Mouse (Mus musculus): ENCODE data around the gene Tmem246. TPM values are rescaled to one million over a fixed set of nuclear protein-coding genes. Genes with fewer than 3 reads are reported as not detected.

Gene Tmem246
- total RNA-seq (2014; rRNA removed; ENCODE audit: low replicate concordance) (56.4 and 110 TPM in 2 replicates), polyA plus RNA-seq (2015; fragmentation: Nextera tagmentation; extraction: Ambion mirVana) (54.5 and 56.5 TPM in 2 replicates)

DNA sequence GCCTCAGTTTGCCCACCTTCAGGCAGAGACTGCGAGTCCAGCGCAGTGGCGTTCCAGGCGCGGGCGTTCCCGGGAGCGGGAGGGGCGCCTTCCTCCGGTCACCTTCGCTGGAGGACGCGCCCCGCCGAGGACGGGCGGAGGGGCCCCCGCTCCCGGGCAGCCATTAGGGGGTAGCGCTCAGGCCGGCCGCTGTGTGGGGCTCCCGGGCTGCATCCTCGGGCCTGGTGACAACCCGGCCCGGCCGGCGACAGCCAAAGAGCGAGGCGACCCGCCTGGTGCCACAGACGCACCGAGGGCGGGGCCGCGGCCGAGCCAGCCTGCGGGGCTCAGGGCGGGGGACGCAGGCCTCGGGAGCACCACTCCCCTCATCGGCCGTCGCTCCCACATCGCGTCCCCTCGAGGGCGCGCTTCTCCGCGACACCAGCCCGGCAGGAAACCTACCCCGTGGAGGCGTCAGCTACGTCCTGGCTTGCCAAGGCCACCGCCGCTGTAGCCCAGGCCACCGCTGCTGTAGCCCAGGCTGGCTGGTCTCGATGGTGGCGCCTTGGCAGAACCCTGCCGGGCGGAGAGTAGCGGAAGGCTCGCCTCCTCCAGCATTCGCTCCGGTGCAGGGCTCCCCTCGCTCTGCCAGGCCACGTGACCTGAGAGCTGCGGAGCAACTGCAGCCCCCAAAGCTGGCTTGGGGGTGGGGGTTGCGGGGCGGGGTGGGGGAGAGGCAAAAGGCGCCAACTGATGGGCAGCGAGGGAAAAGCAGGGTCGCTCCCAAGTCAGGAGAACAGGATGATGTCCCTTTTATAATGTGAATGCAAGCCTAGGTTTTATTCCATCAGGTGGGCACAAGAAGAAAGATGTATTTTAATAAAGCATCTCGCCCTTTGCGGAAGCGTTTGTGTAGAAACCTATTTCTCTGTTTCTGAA, at the start of gene Tmem246:
Gene Tmem246 (minus strand): TSS at position 694 of the 918 bp plus-strand sequence.
- H3K4me2 ChIP-seq (ENCODE audit: low read depth, low read length), result peak within 1 kb of the TSS; percentile 87
- no peaks in the 10 kb centered on the region for H3K36me3 ChIP-seq (replicated peaks; ENCODE audit: control insufficient read depth, insufficient read depth, low read length)
- peak; percentile 91 for ATAC-seq (ENCODE audit: insufficient read depth, low read depth)
- no peaks in the 10 kb centered on the region for H3K9me3 ChIP-seq (replicated peaks; ENCODE audit: control insufficient read depth, low read length)
- H3K27ac ChIP-seq (ENCODE audit: low read depth), result peak within 1 kb of the TSS; percentile 91
- 0% methylated on average over 75 of the region's 77 CpGs for WGBS
- peak; percentile 60 for DNase-seq (ENCODE audit: low spot score)
- H3K9ac ChIP-seq (replicated peaks; ENCODE audit: low read depth, low read length), result peak within 1 kb of the TSS; percentile 96
- no peaks in the 10 kb centered on the region for H3K27me3 ChIP-seq (ENCODE audit: control insufficient read depth, insufficient read depth, low read length)
- TF ChIP-seq EP300 (IDR thresholded peaks at IDR 0.05; ENCODE audit: low read depth) (no peak), CTCF (IDR thresholded peaks at IDR 0.05; ENCODE audit: low read depth) (no peak)
- H3K4me3 ChIP-seq (ENCODE audit: low read depth, low read length), result peak within 1 kb of the TSS; percentile 96
- H3K4me1 ChIP-seq (ENCODE audit: control insufficient read depth, insufficient read depth), result peaks cover 4% of the 10 kb centered on the region; the same call in 1 of the 2 replicates

DNA sequence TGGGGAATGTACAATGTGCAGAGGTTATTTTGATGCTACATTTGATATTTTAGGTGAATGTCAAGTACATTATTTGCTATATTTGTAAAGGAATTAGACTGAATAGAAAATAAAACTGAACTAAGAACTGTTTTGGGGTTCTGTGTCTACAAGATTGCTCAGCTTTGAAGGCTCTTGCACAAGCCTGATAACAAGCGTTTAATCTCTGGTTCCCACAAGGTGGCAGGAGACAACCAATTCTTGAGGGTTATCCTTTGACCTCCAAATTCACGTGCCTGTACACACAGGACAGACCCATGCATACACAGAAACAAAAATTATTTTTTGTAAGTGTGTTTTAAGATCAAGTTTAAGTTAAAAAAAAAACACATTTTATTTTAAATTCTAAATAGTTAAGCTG, 42.2 kb upstream of the Tmem246 start:
- ATAC-seq (ENCODE audit: insufficient read depth, low read depth) (no peak), DNase-seq (ENCODE audit: low spot score) (no peak)
- no peak overlapping the region for H3K4me3 ChIP-seq (ENCODE audit: low read depth, low read length)
- no peaks in the 10 kb centered on the region for H3K27me3 ChIP-seq (ENCODE audit: control insufficient read depth, insufficient read depth, low read length)
- TF ChIP-seq CTCF (IDR thresholded peaks at IDR 0.05; ENCODE audit: low read depth) (no peak), EP300 (IDR thresholded peaks at IDR 0.05; ENCODE audit: low read depth) (no peak)
- no peaks in the 10 kb centered on the region for H3K9me3 ChIP-seq (replicated peaks; ENCODE audit: control insufficient read depth, low read length)
- no peak overlapping the region for H3K9ac ChIP-seq (replicated peaks; ENCODE audit: low read depth, low read length)
- no peaks in the 10 kb centered on the region for H3K4me1 ChIP-seq (ENCODE audit: control insufficient read depth, insufficient read depth)
- 34% methylated on average over 2 of the region's 2 CpGs for WGBS
- H3K4me2 ChIP-seq (ENCODE audit: low read depth, low read length), result no peak overlapping the region
- H3K27ac ChIP-seq (ENCODE audit: low read depth), result no peak overlapping the region
- H3K36me3 ChIP-seq (replicated peaks; ENCODE audit: control insufficient read depth, insufficient read depth, low read length), result peaks cover 80% of the 10 kb centered on the region

DNA sequence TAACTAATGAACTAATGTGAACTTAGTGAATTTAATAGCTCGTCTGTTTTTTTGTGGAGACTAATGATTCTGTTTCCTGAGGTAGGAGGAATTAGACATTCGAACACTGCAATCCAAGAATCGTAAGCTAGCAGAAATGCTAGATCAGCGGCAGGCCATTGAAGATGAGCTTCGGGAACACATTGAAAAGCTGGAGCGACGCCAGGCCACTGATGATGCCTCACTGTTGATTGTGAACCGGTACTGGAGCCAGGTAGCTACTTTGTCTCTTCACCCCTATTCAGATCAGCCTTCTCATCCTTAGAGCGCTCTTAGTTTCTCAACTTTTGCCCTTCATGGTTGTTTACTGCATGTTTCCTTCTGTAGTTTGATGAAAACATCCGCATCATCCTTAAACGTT, 40.1 kb upstream of the Tmem246 start:
- TF ChIP-seq CTCF (IDR thresholded peaks at IDR 0.05; ENCODE audit: low read depth) (no peak), EP300 (IDR thresholded peaks at IDR 0.05; ENCODE audit: low read depth) (no peak)
- H3K9ac ChIP-seq (replicated peaks; ENCODE audit: low read depth, low read length), result no peak overlapping the region
- H3K36me3 ChIP-seq (replicated peaks; ENCODE audit: control insufficient read depth, insufficient read depth, low read length), result peaks cover 76% of the 10 kb centered on the region
- H3K27ac ChIP-seq (ENCODE audit: low read depth), result no peak overlapping the region
- ATAC-seq (ENCODE audit: insufficient read depth, low read depth) (no peak), DNase-seq (ENCODE audit: low spot score) (no peak)
- 86% methylated on average over 11 of the region's 11 CpGs for WGBS
- no peaks in the 10 kb centered on the region for H3K9me3 ChIP-seq (replicated peaks; ENCODE audit: control insufficient read depth, low read length)
- no peak overlapping the region for H3K4me3 ChIP-seq (ENCODE audit: low read depth, low read length)
- H3K4me2 ChIP-seq (ENCODE audit: low read depth, low read length), result no peak overlapping the region
- no peaks in the 10 kb centered on the region for H3K4me1 ChIP-seq (ENCODE audit: control insufficient read depth, insufficient read depth)
- no peaks in the 10 kb centered on the region for H3K27me3 ChIP-seq (ENCODE audit: control insufficient read depth, insufficient read depth, low read length)

GRCm38 (mm10) chr4:49632139-49632481, 34.4 kb upstream of the Tmem246 start:
- no peaks in the 10 kb centered on the region for H3K9me3 ChIP-seq (replicated peaks; ENCODE audit: control insufficient read depth, low read length)
- no peaks in the 10 kb centered on the region for H3K27me3 ChIP-seq (ENCODE audit: control insufficient read depth, insufficient read depth, low read length)
- H3K36me3 ChIP-seq (replicated peaks; ENCODE audit: control insufficient read depth, insufficient read depth, low read length), result peaks cover 36% of the 10 kb centered on the region
- no peaks in the 10 kb centered on the region for H3K4me1 ChIP-seq (ENCODE audit: control insufficient read depth, insufficient read depth)
- TF ChIP-seq EP300 (IDR thresholded peaks at IDR 0.05; ENCODE audit: low read depth) (no peak), CTCF (IDR thresholded peaks at IDR 0.05; ENCODE audit: low read depth) (no peak)
- no peak for DNase-seq (ENCODE audit: low spot score)
- peak overlapping the region; percentile 83 for H3K27ac ChIP-seq (ENCODE audit: low read depth)
- WGBS, result under 1% methylated on average over 30 of the region's 30 CpGs
- H3K9ac ChIP-seq (replicated peaks; ENCODE audit: low read depth, low read length), result peak overlapping the region; percentile 78
- peak overlapping the region; percentile 72 for H3K4me3 ChIP-seq (ENCODE audit: low read depth, low read length)
- ATAC-seq (ENCODE audit: insufficient read depth, low read depth), result peak; percentile 66
- H3K4me2 ChIP-seq (ENCODE audit: low read depth, low read length), result peak overlapping the region; percentile 88

GRCm38 (mm10) chr4:49631319-49632138, 33.9 kb upstream of the Tmem246 start, which contains the start of gene Rnf20:
TSS of gene Rnf20 (plus strand) at chr4:49632006.
- peak within 1 kb of the TSS; percentile 72 for H3K4me3 ChIP-seq (ENCODE audit: low read depth, low read length)
- 3% methylated on average over 37 of the region's 37 CpGs for WGBS
- DNase-seq (ENCODE audit: low spot score), result peak; percentile 98
- peak; percentile 97 for ATAC-seq (ENCODE audit: insufficient read depth, low read depth)
- H3K4me1 ChIP-seq (ENCODE audit: control insufficient read depth, insufficient read depth), result no peaks in the 10 kb centered on the region
- no peaks in the 10 kb centered on the region for H3K27me3 ChIP-seq (ENCODE audit: control insufficient read depth, insufficient read depth, low read length)
- H3K4me2 ChIP-seq (ENCODE audit: low read depth, low read length), result peak within 1 kb of the TSS; percentile 88
- H3K9ac ChIP-seq (replicated peaks; ENCODE audit: low read depth, low read length), result peak within 1 kb of the TSS; percentile 78
- peaks cover 31% of the 10 kb centered on the region for H3K36me3 ChIP-seq (replicated peaks; ENCODE audit: control insufficient read depth, insufficient read depth, low read length)
- TF ChIP-seq CTCF (IDR thresholded peaks at IDR 0.05; ENCODE audit: low read depth) (no peak), EP300 (IDR thresholded peaks at IDR 0.05; ENCODE audit: low read depth) (no peak; the same call in 1 of the 2 replicates)
- peak within 1 kb of the TSS; percentile 83 for H3K27ac ChIP-seq (ENCODE audit: low read depth)
- H3K9me3 ChIP-seq (replicated peaks; ENCODE audit: control insufficient read depth, low read length), result no peaks in the 10 kb centered on the region
